Mouse (Mus musculus): ENCODE data around the gene Nr4a1.

DNA sequence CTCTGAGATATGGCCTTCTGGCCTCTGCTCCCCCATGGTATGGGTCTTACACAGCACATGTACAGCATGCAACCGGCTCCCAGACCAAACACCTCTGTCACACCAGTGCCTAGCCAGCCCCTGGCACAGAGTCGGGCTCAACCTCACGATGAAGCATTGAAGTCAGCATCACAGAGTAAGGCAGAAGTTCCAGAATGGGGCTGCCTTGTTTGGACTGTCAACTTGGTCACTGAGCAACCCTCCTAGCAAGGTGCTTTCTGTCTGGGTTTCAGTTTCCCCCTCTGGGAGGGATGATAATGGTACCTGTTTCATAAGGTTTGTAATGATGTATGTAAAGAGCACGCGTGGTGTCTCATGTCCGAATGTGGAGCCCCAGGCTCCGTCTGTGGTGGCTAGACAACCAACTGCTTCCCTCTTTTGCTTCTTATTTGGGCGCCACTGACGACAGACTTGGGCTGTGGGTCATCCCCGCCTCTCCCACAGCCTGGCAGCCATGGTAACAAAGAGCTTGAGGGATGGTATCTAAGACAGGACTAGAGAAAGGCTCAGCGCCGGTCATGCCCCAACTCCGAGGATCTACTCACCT, 31.1 kb upstream of the Nr4a1 start:
- TF ChIP-seq GATA1 (IDR thresholded peaks at IDR 0.05; ENCODE audit: borderline replicate concordance, low read length) (no peak), FLI1 (IDR thresholded peaks at IDR 0.05; ENCODE audit: low read length) (no peak)
